Mouse (Mus musculus) G1E (cell line): ENCODE data around the gene Ptprt. TPM values are rescaled to one million over a fixed set of nuclear protein-coding genes. Genes with fewer than 3 reads are reported as not detected.

Source experiments
- ATAC-seq: 2 replicates; pipeline ENCODE4 v1.8.0; 2016; ENCODE audit warnings: mild to moderate bottlenecking; ENCODE audit not compliant: insufficient number of reproducible peaks, poor library complexity, low FRiP score, severe bottlenecking; ENCODE audit errors: extremely low read depth
- DNase-seq: peaks from one replicate; pipeline ENCODE4 v3.0.0; 2012; ENCODE audit warnings: low spot score
- H3K27me3 ChIP-seq: 2 replicates; pipeline ENCODE4 v1.6.1; 2012; ENCODE audit warnings: mild to moderate bottlenecking, low read length, inconsistent platforms; ENCODE audit not compliant: insufficient read depth
- H3K36me3 ChIP-seq: replicated peaks from 2 replicates; pipeline ENCODE3; 2012; ENCODE audit warnings: mild to moderate bottlenecking, inconsistent platforms
- H3K4me1 ChIP-seq: 2 replicates; pipeline ENCODE4 v1.6.1; 2012; ENCODE audit warnings: low read depth, low read length, inconsistent platforms, mixed read lengths; ENCODE audit not compliant: insufficient read depth
- H3K4me3 ChIP-seq: 2 replicates; pipeline ENCODE4 v1.5.1; 2012; ENCODE audit warnings: low read depth, mild to moderate bottlenecking, inconsistent platforms, low read length, moderate library complexity, mixed read lengths
- H3K9me3 ChIP-seq: replicated peaks from 2 replicates; pipeline ENCODE4 v1.6.1; 2012; ENCODE audit warnings: inconsistent platforms
- CTCF ChIP-seq: IDR thresholded peaks from 2 replicates; pipeline ENCODE4 v1.5.1; 2012; ENCODE audit warnings: low read depth, low read length, inconsistent platforms, mixed read lengths
- GATA1 ChIP-seq: IDR thresholded peaks from 2 replicates; pipeline ENCODE4 v1.6.1; 2012; ENCODE audit warnings: borderline replicate concordance, low read length, inconsistent platforms, mixed read lengths
- GATA2 ChIP-seq: IDR thresholded peaks from 2 replicates; pipeline ENCODE4 v1.6.1; 2012; ENCODE audit warnings: low read depth, low read length, inconsistent platforms, borderline replicate concordance
- POLR2AphosphoS5 ChIP-seq: IDR thresholded peaks from 2 replicates; pipeline ENCODE4 v1.6.1; 2012; ENCODE audit warnings: low read depth, low read length, inconsistent platforms; ENCODE audit not compliant: insufficient replicate concordance
- TAL1 ChIP-seq: conservative IDR thresholded peaks from 2 replicates; pipeline ENCODE4 v1.6.1; 2012; ENCODE audit warnings: low read depth, low read length, inconsistent platforms, mixed read lengths
- polyA plus RNA-seq: library from polyadenylated mRNA; stranded (reverse); fragments of >175 nt; gene quantifications from 2 replicates; pipeline ENCODE4 v1.2.3, GENCODE M21; 2012
- total RNA-seq, 2 experiments: library from RNA; stranded (forward) in 1 of 2; stranded (reverse) in 1 of 2; fragments of 200-1000 nt in 1 of 2; fragments of >200 nt in 1 of 2; fragmentation: Nextera tagmentation in 1 of 2; gene quantifications; 2 replicates each; pipeline ENCODE4 v1.2.3; 2014 to 2017

The Ptprt gene
- total and polyA plus RNA-seq, 3 experiments: 0.05 TPM; not detected in 2

DNA sequence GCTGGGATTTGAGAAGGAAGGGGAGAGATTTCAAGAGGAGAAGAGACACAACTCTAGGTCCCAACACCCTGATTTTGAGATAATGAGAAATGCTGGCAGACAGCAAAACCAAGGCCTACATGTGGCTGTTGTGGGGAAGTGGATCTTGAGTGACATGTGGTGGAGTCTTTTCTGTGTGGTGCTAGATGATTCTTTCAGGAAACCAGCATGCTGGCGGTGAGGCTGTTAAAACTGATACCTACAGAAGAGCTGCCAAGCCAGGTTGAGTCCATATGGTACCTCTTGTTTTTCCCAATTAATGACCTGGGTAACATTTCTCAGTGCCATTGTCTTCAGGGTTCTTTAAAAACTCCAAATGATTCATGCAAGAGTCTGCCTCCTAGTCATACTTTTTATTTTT, 531.1 kb downstream of the Ptprt start:
- no peak for DNase-seq
- no peaks in the 10 kb centered on the region for H3K27me3 ChIP-seq
- no peak for ATAC-seq
- H3K4me1 ChIP-seq: no peaks in the 10 kb centered on the region
- no peak overlapping the region for H3K4me3 ChIP-seq
- H3K36me3 ChIP-seq: no peaks in the 10 kb centered on the region
- H3K9me3 ChIP-seq: peaks cover 31% of the 10 kb centered on the region
- TF ChIP-seq GATA1: no peak
- TF ChIP-seq GATA2: no peak
- no peak for TF ChIP-seq POLR2AphosphoS5
- TF ChIP-seq CTCF: no peak
- TF ChIP-seq TAL1: no peak

- TF ChIP-seq POLR2AphosphoS5: no peak
- no peaks in the 10 kb centered on the region for H3K27me3 ChIP-seq
- DNase-seq (no peak), ATAC-seq (no peak)
- H3K9me3 ChIP-seq: peaks cover 14% of the 10 kb centered on the region
- H3K4me3 ChIP-seq: no peak overlapping the region
- no peaks in the 10 kb centered on the region for H3K4me1 ChIP-seq
- no peaks in the 10 kb centered on the region for H3K36me3 ChIP-seq
Measured at GRCm38 (mm10) chr2:162118041-162118440, 542.9 kb downstream of the Ptprt start.

GRCm38 (mm10) chr2:162082391-162082790, 578.6 kb downstream of the Ptprt start:
- H3K4me1 ChIP-seq: no peaks in the 10 kb centered on the region
- DNase-seq (no peak), ATAC-seq (no peak)
- TF ChIP-seq GATA1 (no peak), POLR2AphosphoS5 (no peak), TAL1 (no peak), GATA2 (no peak), CTCF (no peak)
- no peak overlapping the region for H3K4me3 ChIP-seq
- H3K27me3 ChIP-seq: no peaks in the 10 kb centered on the region
- no peaks in the 10 kb centered on the region for H3K36me3 ChIP-seq
- H3K9me3 ChIP-seq: peaks cover 25% of the 10 kb centered on the region

DNA sequence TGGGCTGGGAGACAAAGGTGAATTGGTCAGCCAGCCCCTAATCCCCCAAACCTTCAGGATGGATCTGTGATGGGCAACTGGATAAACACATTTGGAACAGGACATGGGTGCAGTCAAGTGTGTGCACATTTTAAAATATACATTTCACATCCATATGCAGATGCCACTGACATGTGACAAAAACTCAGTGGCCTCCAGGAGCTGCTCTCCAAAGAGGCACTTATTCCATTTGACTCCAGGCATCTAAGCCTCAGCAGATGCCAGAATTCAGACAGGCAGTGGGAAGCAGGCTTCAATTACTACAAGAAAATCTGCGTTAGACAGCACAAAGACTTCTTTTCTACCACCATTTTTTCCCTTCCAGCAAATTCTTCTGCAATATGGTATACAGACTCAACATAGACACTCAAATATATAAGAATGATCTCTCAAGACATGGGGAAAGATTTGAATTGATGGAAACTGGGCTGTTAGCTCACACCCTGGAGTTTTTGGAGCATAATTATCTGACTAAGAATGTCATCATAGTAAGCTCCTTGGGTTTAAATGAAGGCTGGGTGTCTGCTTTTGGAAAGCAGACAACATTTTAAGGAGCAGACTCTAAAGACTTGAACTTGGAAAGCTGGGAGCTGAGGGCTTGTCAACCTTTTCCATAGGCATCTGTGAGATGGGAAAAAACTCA, 580.1 kb downstream of the Ptprt start:
- TF ChIP-seq TAL1 (no peak), CTCF (no peak), GATA1 (no peak), GATA2 (no peak), POLR2AphosphoS5 (no peak)
- Histone ChIP-seq H3K4me3 (no peak overlapping the region), H3K9me3 (peaks cover 22% of the 10 kb centered on the region), H3K4me1 (no peaks in the 10 kb centered on the region), H3K36me3 (no peaks in the 10 kb centered on the region), H3K27me3 (no peaks in the 10 kb centered on the region)
- ATAC-seq (no peak), DNase-seq (no peak)

DNA sequence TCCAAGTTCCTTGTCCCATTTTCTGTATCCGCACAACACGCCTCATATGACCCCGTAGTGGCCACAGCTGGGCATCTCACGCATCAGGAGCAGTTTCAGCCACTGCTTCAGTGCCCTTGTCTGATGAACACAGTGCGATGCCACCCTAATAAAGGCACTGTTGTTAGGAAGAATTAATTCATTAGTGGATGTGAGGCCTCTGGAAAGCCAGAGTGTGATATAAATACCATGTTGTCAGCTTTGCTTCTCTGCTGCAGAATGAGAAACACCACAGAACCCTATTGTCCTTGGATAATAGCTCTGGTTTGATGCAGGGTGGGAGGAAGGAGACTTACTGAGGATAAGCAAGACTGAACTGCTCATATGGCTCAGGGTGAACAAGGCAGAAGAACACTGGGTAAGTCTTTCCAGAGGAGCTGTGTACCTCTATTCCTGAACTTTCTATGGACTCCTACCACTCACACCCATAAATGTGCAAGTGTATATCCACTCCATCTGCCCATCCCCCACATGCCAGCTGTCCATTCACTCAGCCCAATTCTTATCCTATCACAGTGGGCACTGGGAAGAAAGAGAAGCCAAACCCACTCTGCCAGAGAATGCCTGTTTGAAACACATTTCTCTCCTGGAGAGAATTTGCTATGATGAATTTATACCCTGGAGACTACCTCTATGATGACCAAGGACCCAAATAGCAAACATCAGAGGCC, 582.2 kb downstream of the Ptprt start:
- DNase-seq (no peak), ATAC-seq (no peak)
- peaks cover 19% of the 10 kb centered on the region for H3K9me3 ChIP-seq
- H3K36me3 ChIP-seq: no peaks in the 10 kb centered on the region
- H3K4me3 ChIP-seq: no peak overlapping the region
- no peaks in the 10 kb centered on the region for H3K27me3 ChIP-seq
- TF ChIP-seq GATA2 (no peak), POLR2AphosphoS5 (no peak), GATA1 (no peak), CTCF (no peak), TAL1 (no peak)
- no peaks in the 10 kb centered on the region for H3K4me1 ChIP-seq

DNA sequence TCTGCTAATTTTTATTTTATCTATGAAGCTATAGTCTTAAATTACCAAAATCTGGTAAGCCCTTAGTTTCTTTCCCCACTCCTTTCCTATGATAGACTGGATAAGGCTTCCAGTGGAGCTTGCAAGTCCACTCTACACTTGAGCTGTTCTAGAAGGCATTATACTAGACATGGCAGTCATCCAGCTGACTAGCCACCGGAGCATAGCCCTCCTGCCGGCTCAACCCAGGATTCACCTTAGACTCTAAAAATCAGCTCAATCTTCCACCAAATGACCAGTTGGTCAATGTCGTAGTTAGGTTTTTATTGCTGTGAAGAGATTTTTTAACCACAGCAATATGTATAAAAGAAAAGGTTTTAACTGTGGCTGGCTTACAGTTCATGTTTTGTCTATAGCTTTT, 608.1 kb downstream of the Ptprt start:
- TF ChIP-seq CTCF (no peak), POLR2AphosphoS5 (no peak), TAL1 (no peak), GATA1 (no peak), GATA2 (no peak)
- Histone ChIP-seq H3K36me3 (no peaks in the 10 kb centered on the region), H3K4me3 (no peak overlapping the region), H3K27me3 (no peaks in the 10 kb centered on the region), H3K9me3 (peaks cover 32% of the 10 kb centered on the region), H3K4me1 (no peaks in the 10 kb centered on the region)
- ATAC-seq (no peak), DNase-seq (no peak)
